ENCODE assay signal across 26 mouse cellular contexts in genomic region chr1:153768465-153768864, GRCm38 (mm10). TPM values are rescaled to one million over a fixed set of nuclear protein-coding genes. Genes with fewer than 3 reads are reported as not detected.
DNase-seq lines count a peak whose midpoint lies in the region; ATAC-seq lines count a peak whose summit lies in the region.
"Had no signal": no experiment of that assay in that cellular context is flagged by ENCODE, and none has a peak within 500 bp of the region (broad histone marks: within the 10 kb centered on the region; RNA-seq: fewer than 3 reads in every experiment).

No protein-coding gene starts in this region.

- no peaks in the 10 kb centered on the region for H3K9me3 ChIP-seq in intestine, embryonic 14.5 days (ENCODE audit: control insufficient read depth, low read length)
- no peaks in the 10 kb centered on the region for H3K9me3 ChIP-seq in megakaryocyte, embryonic 14.5 days
- H3K9me3 ChIP-seq: forebrain, embryonic 15.5 days; heart, embryonic 12.5 days; liver, embryonic 13.5 days; neural tube, embryonic 15.5 days had no signal

- peaks cover 6% of the 10 kb centered on the region; the same call in 1 of the 2 replicates for H3K4me1 ChIP-seq in intestine, embryonic 14.5 days (replicated peaks; ENCODE audit: control insufficient read depth, insufficient read depth, low read length)
- peaks cover 18% of the 10 kb centered on the region for H3K4me1 ChIP-seq in megakaryocyte, embryonic 14.5 days
- H3K4me1 ChIP-seq: forebrain, embryonic 15.5 days; neural tube, embryonic 15.5 days had no signal

- H3K4me3 ChIP-seq in intestine, embryonic 14.5 days (ENCODE audit: low read depth, low read length) = no peak overlapping the region
- H3K4me3 ChIP-seq in megakaryocyte, embryonic 14.5 days (replicated peaks) = peak overlapping the region; percentile 23
- H3K4me3 ChIP-seq: forebrain, embryonic 15.5 days; heart, embryonic 12.5 days; liver, embryonic 13.5 days; neural tube, embryonic 15.5 days had no signal

- no peak for ATAC-seq in intestine, embryonic 14.5 days (replicated peaks; ENCODE audit: low FRiP score, low TSS enrichment, low read depth)
- ATAC-seq in monocyte, adult 5-6 weeks (replicated peaks; ENCODE audit: insufficient number of reproducible peaks, low FRiP score, low TSS enrichment, poor library complexity, severe bottlenecking) = no peak
- ATAC-seq: forebrain, embryonic 15.5 days; hindbrain, postnatal 0 days; Patski had no signal

- H3K27me3 ChIP-seq in intestine, embryonic 14.5 days (replicated peaks; ENCODE audit: control insufficient read depth, insufficient read depth, low read length) = no peaks in the 10 kb centered on the region
- H3K27me3 ChIP-seq in megakaryocyte, embryonic 14.5 days (replicated peaks) = no peaks in the 10 kb centered on the region
- H3K27me3 ChIP-seq: forebrain, embryonic 15.5 days; heart, embryonic 12.5 days; liver, embryonic 13.5 days; neural tube, embryonic 15.5 days; Patski had no signal

- peak overlapping the region; percentile 59; the same call in 1 of the 2 replicates for H3K27ac ChIP-seq in intestine, embryonic 14.5 days (ENCODE audit: low read depth)
- H3K27ac ChIP-seq: forebrain, embryonic 15.5 days; hindbrain, postnatal 0 days; liver, embryonic 13.5 days; neural tube, embryonic 15.5 days had no signal

- H3K9ac ChIP-seq in intestine, embryonic 14.5 days (ENCODE audit: low read length) = no peak overlapping the region
- H3K9ac ChIP-seq: forebrain, embryonic 15.5 days; heart, embryonic 12.5 days; liver, embryonic 13.5 days; neural tube, embryonic 15.5 days had no signal

- 68% methylated on average over 5 of the region's 5 CpGs for WGBS in intestine, embryonic 14.5 days

- no peaks in the 10 kb centered on the region for H3K36me3 ChIP-seq in intestine, embryonic 14.5 days (ENCODE audit: control insufficient read depth, insufficient read depth, low read length)
- H3K36me3 ChIP-seq in megakaryocyte, embryonic 14.5 days (replicated peaks; ENCODE audit: low read length) = peaks cover 7% of the 10 kb centered on the region
- H3K36me3 ChIP-seq: forebrain, embryonic 15.5 days; heart, embryonic 12.5 days; liver, embryonic 13.5 days; neural tube, embryonic 15.5 days had no signal

- peak overlapping the region; percentile 29; the same call in 1 of the 2 replicates for H3K4me2 ChIP-seq in intestine, embryonic 14.5 days (ENCODE audit: low read length)
- H3K4me2 ChIP-seq: forebrain, embryonic 15.5 days; heart, embryonic 12.5 days; liver, embryonic 13.5 days; neural tube, embryonic 15.5 days had no signal

- DNase-seq in A20 (ENCODE audit: low read depth, low spot score) = peak; percentile 26
- DNase-seq in MEL-GATA-1-ER (ENCODE audit: extremely low read depth, low read depth) = peak; percentile 44
- no peak for DNase-seq in intestine, embryonic 14.5 days (ENCODE audit: low spot score)
- DNase-seq in left cerebral cortex, adult 18-20 months (ENCODE audit: low spot score in 2 of 2) = no peak
- no peak for DNase-seq in Muller cell, postnatal 12 days (ENCODE audit: inconsistent ontology term)
- DNase-seq: adrenal gland, postnatal 10 days; cerebellum, adult 8-10 months; cerebellum, postnatal 36 days; gastrocnemius, postnatal 10 days; heart, adult 11 months; heart, postnatal 10 days; kidney, adult 8-10 months; kidney, postnatal 14 days; layer of hippocampus, postnatal 36 days; liver, embryonic 13.5 days; lung, adult 2 months; lung, postnatal 14 days; spleen, adult 18-20 months; thymus, postnatal 25 days had no signal

RNA-seq across cellular contexts. Expression of gene Rnasel, which starts 19.2 kb away (rescaled TPM):
- polyA plus RNA-seq in intestine, embryonic 14.5 days (2014; fragmentation: Nextera tagmentation; extraction: Ambion mirVana) = 15.8 and 18.7 TPM in 2 replicates
- polyA plus RNA-seq in megakaryocyte, embryonic 14.5 days (2012; ENCODE audit: insufficient read depth, low replicate concordance) = 2.3 and 3.2 TPM in 2 replicates
- 53.3 to 72.4 TPM (median 55.1 TPM) in 3 replicates for total RNA-seq in monocyte, adult 5-6 weeks (2017)
- total RNA-seq in left cerebral cortex, adult 18-20 months (2021) = 10 to 100 TPM; 11.7 to 13.4 TPM

RNA-seq across cellular contexts. Expression of gene Rgs16, which starts 28.3 kb away (rescaled TPM):
- 2.4 and 2.7 TPM in 2 replicates for polyA plus RNA-seq in intestine, embryonic 14.5 days (2014; fragmentation: Nextera tagmentation; extraction: Ambion mirVana)
- not detected in 2 replicates for polyA plus RNA-seq in megakaryocyte, embryonic 14.5 days (2012; ENCODE audit: insufficient read depth, low replicate concordance)
- total RNA-seq in monocyte, adult 5-6 weeks (2017) = 6.7 to 7.3 TPM (median 7.1 TPM) in 3 replicates
- 10 to 100 TPM; 10.3 to 12.6 TPM for total RNA-seq in left cerebral cortex, adult 18-20 months (2021)

Comparison
In these comparisons a context has a peak if more than half of its experiments do, and no peak if none do; other contexts are left out.
1. DNase-seq: peak in A20 (single experiment) and MEL-GATA-1-ER (single experiment); none in intestine, embryonic 14.5 days (single experiment), left cerebral cortex, adult 18-20 months (0 of 2) and Muller cell, postnatal 12 days (single experiment).